Mouse (Mus musculus): ENCODE data around the gene Tcf7l2.

The Tcf7l2 gene

GRCm38 (mm10) chr19:55729376-55729775 is 12.2 kb upstream of the Tcf7l2 start:
- no peak for DNase-seq (ENCODE audit: low spot score)

GRCm38 (mm10) chr19:55732499-55732898 is 9.1 kb upstream of the Tcf7l2 start:
- no peak for DNase-seq (ENCODE audit: low spot score)

DNA sequence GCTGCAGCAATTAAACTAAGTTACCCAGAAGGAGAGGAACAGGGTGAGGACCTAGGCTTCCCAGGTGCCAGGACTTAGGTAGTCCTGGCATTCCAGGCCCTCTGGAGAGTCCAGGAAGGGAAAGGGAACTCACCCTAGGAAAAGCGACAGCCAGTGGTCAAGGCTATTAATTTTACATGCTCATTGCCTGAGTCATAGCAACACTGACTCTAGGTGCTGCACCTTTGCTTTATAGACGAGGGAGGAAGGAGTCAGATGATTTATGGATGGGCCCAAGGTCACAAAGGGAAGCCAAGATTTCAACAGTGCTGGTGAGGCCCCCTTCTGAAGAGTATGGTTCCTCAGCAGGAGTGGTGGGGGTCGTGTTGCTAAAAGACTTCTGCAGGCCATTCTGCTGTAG is 8.6 kb upstream of the Tcf7l2 start:
- no peak for DNase-seq (ENCODE audit: low spot score)

DNA sequence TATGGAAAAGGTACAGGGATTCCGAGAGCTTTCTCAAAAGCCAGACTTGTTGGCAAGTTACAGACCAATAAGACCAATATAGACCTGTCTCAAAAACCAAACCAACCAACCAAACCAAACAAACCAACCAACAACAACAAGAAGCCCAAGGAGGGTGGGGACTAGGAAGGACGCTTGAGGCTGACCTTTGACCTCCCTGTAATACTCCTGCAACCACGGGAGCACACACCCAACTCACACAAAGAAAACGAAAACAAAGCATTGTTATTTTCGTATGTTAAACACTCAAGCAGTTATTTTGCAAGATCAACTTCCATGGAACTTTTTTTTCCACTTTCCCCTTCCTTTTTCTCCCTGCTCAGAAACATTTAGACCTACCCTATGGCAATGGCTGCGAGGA is 5.6 kb upstream of the Tcf7l2 start:
- DNase-seq (ENCODE audit: low spot score): no peak

DNA sequence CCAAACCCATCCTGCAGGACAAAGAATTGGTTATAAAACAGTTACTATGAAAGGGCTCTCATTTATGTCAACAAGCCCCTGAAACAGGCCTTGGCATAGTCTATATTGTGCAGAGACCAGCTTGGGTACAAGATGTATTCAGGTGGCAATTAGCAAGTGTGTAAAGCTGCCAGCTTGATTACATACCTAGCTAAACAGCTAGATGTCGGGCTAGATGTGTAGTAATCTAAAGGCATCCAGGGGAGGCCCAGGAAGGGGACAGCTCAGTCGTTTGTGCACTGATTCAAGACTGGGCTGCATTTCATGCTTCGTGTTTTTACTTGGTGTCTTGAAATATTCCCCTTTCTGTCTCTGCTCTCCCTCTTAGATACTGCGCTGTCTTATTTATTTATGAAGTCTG is 1.9 kb upstream of the Tcf7l2 start:
- DNase-seq (ENCODE audit: low spot score): no peak

- DNase-seq (ENCODE audit: low spot score): no peak
Observed at GRCm38 (mm10) chr19:55740753-55741438, 724 bp upstream of the Tcf7l2 start.

DNA sequence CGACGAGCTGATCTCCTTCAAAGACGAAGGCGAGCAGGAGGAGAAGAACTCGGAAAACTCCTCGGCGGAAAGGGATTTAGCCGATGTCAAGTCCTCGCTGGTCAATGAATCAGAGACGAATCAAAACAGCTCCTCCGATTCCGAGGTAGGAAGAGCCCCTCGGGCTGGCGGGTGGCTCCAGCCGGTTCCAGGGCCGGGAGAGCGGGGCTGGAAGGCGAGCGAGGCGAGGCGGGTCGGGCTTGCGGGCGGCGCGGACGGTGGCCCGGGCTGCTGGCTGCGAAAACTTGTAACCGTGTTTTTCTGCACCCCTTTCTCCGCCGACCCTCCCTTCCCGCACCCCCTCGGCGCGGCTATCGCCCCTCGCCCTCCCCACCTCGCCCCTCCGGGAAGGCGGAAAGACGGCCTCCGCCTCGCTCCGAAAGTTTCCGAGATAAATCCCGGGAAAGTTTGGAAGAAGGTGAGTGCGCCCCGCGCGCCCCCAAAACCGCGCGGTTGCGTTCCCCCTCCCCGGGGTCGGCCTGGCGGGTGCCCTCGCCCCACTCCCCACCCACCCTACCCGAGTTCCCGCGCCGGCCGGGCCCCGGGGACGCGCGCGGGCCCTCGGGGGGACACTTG is 873 bp downstream of the Tcf7l2 start:
- peak; percentile 46 for DNase-seq (ENCODE audit: low spot score)

- peak; percentile 44 for DNase-seq (ENCODE audit: low spot score)
Observed at GRCm38 (mm10) chr19:55743001-55743556, 1.5 kb downstream of the Tcf7l2 start.

- DNase-seq (ENCODE audit: low spot score): peak; percentile 61
Observed at GRCm38 (mm10) chr19:55743557-55744441, 2.2 kb downstream of the Tcf7l2 start.

DNA sequence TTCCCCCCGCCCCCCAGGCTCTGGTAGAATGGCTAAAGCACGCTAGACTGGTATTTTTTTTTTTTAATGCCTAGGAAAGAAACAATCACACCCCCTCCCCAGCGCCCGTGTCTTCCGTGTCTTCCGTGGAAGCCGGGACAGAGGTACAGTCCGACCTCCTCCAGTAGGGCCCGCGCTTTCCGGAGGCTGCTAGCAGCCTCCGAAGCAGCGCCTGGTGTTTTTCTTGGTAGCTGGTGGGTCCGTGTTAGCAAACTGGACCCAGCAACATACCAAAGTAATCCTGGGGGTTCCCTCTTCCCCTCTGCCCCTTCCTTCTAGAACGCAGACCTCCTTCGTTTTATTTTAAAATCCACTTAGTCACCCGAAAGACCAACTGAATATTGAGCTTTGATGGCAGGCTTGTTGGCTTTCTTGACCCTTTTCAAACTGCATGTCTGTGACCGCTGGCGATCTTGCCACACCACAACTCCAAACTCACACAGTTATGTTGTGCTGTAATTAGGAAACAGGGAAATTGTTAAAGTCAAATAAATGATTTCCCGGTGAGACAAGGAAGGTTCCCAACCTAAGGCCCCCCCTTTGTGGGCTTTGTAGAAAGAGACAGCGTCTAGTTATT is 3.1 kb downstream of the Tcf7l2 start:
- no peak for DNase-seq (ENCODE audit: low spot score)

GRCm38 (mm10) chr19:55745192-55745578 is 3.6 kb downstream of the Tcf7l2 start:
- DNase-seq (ENCODE audit: low spot score): no peak

DNA sequence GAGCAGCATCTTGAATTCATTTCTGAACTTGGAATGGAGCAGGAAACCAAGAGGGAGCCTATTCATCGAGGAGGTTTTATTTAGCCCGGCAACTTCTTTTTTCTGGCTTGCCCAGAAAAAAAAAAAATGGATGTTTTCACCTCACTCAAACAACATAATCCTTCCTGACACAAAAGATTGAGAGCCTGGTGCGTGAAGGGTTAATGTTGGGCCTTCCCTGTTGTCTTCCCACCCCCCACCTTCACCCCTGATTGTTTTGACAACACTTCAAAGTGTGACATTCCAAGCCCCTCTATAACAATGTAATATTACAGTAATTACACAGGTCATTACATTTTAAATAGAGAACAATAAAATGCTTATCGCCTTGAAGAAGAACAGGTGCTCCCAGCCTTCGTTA is 4.6 kb downstream of the Tcf7l2 start:
- DNase-seq (ENCODE audit: low spot score): no peak

DNA sequence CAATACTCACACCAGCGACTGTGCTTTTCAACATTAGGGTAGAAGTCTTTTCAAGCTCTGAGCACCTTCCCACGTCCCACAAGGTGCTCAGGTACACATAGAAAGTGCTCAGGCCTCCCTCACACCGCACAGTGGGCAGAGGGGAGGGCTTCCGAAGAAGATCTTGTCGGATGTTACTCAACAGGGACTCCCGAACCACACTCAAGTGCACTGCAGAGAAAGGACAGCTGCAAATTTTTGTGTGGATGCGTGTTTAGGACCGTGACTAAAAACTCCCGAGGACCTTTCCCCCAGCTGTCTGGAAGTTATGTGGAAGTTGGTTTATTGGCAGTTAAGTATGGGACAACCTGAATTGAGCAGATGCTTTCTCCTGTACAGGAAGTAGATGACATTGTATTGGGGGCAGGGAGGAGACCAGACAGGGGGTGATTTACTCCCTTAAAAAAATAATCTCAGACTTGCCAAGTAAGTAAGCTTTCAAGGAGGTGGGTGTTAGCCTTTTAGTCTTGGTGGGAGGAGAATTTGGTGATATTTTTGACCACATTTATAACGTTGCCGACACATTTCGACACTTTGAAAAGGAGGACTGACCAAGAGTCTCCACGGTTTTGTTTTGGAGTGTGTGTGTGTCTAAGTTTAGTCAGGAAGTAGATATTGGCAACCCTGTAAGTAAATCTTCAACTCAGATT is 5.8 kb downstream of the Tcf7l2 start:
- no peak for DNase-seq (ENCODE audit: low spot score)

DNA sequence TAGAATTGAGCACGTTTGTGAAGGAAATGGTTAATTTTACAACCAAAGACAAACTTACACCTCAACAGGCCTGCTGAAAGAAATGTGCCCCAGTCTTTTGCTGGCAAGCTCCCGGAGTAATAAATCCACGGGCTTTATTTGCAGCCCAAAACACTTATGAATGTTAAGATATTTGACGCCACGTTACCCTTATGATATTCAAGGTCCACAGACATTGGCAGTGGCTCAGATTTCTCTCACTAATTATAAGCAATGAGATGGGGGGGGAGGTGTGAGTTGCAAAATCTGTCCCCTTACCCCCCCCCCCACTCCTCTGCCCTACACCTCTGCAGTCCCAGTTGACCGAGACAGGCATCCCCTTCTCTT is 6.3 kb downstream of the Tcf7l2 start:
- no peak for DNase-seq (ENCODE audit: low spot score)

GRCm38 (mm10) chr19:55748801-55749200 is 7.2 kb downstream of the Tcf7l2 start:
- no peak for DNase-seq (ENCODE audit: low spot score)

- no peak for DNase-seq (ENCODE audit: low spot score)
Observed at GRCm38 (mm10) chr19:55749532-55749931, 7.9 kb downstream of the Tcf7l2 start.

DNA sequence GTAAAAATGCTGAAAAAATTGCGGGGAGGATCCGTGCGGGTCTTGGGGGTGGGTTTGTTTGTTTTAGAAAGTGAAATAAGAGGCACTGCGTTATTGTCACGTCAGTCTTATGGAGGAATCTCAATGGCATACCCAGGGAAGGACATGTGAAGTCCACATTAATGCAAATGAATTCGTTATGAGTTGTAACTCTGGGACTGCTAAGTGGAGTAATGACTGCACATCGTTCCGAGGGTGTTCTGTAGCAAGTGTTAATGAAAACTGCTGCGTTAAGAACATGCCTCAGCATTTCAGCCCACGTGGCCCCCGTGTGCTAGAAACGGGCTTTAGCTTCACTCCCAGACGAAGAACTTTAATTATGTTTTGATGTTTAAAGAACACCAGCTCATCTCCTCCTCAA is 8.4 kb downstream of the Tcf7l2 start:
- no peak for DNase-seq (ENCODE audit: low spot score)

DNA sequence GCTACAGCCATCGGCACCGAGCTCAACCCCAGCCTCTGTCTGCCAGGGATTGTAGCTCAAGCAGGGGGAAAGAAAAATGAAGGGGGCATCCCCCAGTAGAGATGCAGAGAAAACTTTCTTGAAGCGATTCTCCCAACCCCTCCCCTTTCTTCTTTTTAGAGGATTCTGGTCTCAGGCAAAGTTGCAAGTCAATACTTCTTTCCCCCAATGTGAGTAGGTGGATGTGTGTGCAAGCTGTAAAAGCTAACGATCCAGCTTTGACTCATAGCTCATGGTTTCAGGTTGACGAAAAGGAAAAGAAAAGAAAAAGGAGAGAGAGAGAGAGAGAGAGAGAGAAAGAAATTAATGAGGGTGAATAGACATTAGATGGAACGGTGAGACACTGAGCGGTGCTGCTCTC is 8.8 kb downstream of the Tcf7l2 start:
- no peak for DNase-seq (ENCODE audit: low spot score)

- DNase-seq (ENCODE audit: low spot score): no peak
Observed at GRCm38 (mm10) chr19:55752861-55753260, 11.2 kb downstream of the Tcf7l2 start.

- no peak for DNase-seq (ENCODE audit: low spot score)
Observed at GRCm38 (mm10) chr19:55754303-55754702, 12.7 kb downstream of the Tcf7l2 start.

DNA sequence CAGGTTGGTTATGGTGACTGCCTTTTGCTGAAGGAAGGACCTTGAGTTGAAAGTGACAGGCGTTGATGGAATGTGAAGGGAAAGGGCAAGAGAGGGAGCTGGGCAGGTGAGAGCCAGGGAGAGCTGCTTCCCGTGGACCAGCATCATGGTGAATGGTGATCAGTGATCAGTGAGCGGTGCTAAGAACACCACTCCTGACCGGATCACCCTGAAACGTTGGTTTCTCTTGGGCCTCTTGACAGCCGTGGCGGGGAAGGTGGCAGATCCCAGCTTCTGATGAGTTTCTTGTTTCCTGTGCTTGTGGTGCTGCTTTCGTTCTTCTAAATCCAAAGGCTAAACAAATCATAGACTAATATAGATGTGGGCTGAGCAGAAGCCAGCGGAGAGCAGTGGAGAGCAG is 13.8 kb downstream of the Tcf7l2 start:
- no peak for DNase-seq (ENCODE audit: low spot score)

DNA sequence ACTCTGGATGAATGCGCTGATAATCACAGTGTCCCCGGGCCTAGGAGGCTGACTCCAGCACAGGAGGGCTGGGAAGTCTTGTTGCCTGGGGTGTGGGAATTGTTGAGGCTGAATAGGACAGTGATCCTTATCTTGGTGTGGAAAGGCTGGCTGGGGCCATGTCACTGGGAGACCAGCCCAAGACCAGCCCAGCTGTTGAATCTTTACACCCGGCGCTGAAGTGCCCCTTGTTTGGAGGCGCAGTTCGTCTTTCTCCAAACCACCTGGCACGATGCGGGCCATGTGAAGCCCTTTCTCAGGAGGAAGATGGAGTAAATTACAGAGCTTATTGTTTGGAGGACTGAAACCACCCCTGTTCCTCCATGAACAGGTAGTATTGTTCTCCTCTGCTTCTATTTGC is 15.1 kb downstream of the Tcf7l2 start:
- DNase-seq (ENCODE audit: low spot score): no peak

All from ovary, postnatal 14 days (tissue).